Mouse (Mus musculus): ENCODE data around the gene Col17a1. TPM values are rescaled to one million over a fixed set of nuclear protein-coding genes. Genes with fewer than 3 reads are reported as not detected.

Col17a1 gene
- polyA plus RNA-seq, 1 experiment from 2014 or later, result 2.2 TPM

DNA sequence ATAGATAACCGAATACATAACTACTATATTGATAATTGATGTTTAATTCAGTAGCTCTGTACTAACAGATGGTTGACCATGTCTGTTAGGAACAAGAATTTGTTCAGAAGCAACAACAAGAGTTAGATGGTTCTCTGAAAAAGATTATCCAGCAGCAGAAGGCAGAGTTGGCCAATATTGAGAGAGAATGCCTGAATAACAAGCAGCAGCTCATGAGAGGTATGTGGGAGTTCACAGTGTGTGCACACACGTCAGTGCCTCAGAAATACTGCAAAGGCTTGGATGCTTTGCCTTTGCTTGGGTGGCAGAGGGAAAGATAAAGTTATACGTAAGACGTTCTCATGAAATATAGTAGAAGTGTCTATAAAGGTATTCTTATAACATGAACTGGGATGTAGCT is 56.5 kb downstream of the Col17a1 start:
- no peak overlapping the region for H3K9ac ChIP-seq
- no peak for ATAC-seq (ENCODE audit: borderline replicate concordance, extremely low read depth, low FRiP score, low TSS enrichment)
- no peak overlapping the region for H3K4me3 ChIP-seq
- H3K27ac ChIP-seq, result no peak overlapping the region
- H3K4me2 ChIP-seq, result no peak overlapping the region
- H3K36me3 ChIP-seq, result peaks cover 31% of the 10 kb centered on the region
- H3K4me1 ChIP-seq, result no peaks in the 10 kb centered on the region
- H3K27me3 ChIP-seq, result no peaks in the 10 kb centered on the region
- WGBS, result 91% methylated on average over 4 of the region's 4 CpGs
- H3K9me3 ChIP-seq, result no peaks in the 10 kb centered on the region

DNA sequence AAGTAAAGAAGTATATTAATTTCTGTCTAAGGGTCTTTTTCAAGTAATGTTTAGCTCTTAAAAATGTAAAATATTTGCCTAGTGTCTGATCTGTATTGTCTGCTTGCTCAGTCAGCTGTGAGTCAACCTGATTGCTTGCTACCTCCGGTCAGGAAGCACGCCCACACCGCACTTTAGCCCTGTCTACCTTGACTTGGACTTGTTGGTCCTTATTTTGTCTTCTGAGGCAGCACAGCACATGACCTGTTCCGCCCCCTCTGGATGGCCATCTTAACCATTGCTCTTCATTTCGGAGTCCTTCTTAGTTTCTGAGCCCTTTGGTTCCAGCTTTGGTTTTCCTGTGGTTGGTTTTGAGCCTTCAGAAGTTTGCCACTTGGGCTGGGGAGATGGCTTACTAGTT is 60.1 kb downstream of the Col17a1 start:
- 96% methylated on average over 5 of the region's 5 CpGs for WGBS
- no peak overlapping the region for H3K4me2 ChIP-seq
- H3K27ac ChIP-seq, result no peak overlapping the region

DNA sequence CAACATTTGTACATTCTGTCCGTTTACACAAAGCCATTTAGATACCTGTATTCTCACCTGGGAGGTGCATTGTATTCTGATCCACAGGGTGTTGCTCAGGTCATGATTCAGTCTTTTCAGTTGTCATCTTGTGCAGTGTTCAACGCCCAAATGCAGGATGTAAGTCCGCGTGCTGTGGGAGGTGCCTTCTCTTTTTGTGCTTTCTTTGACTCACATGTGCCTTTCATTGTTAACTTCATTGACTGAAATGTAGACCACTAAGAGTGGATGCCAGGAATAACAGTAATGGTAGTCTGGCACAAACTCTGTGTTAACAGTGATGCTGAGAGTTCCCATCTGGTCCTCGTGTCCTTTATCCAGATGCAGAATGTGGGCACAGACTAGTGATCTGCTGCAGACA is 61.5 kb downstream of the Col17a1 start:
- Histone ChIP-seq H3K9ac (no peak overlapping the region), H3K27me3 (no peaks in the 10 kb centered on the region), H3K4me1 (no peaks in the 10 kb centered on the region), H3K4me3 (no peak overlapping the region), H3K4me2 (no peak overlapping the region), H3K9me3 (no peaks in the 10 kb centered on the region), H3K27ac (no peak overlapping the region), H3K36me3 (peaks cover 12% of the 10 kb centered on the region)
- ATAC-seq (ENCODE audit: borderline replicate concordance, extremely low read depth, low FRiP score, low TSS enrichment), result no peak
- WGBS, result 69% methylated on average over 5 of the region's 5 CpGs

More for the DNA sequence above, 60.1 kb downstream of the Col17a1 start:
- no peak for ATAC-seq (ENCODE audit: borderline replicate concordance, extremely low read depth, low FRiP score, low TSS enrichment)
- H3K4me3 ChIP-seq, result no peak overlapping the region
- H3K27me3 ChIP-seq, result no peaks in the 10 kb centered on the region
- no peak overlapping the region for H3K9ac ChIP-seq
- no peaks in the 10 kb centered on the region for H3K9me3 ChIP-seq
- H3K4me1 ChIP-seq, result no peaks in the 10 kb centered on the region
- H3K36me3 ChIP-seq, result peaks cover 8% of the 10 kb centered on the region

DNA sequence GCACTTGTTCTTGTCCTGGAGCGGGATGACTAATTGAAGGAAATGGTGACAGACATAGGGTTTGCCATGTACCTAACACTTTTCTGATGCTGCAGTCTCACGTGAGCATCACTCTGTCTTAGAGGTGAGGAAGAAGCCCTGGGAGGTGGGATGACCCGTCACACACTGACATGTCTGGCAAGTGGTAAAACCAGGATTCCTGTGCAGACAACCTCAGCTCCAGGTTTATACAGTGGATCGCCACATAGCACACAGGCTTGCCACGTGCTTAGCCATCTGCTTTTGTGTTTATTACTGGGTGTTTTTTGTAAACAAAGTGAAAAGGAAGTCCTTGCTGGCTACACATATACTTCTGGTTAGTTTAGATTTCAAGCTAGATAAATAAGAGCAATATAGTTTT is 62.8 kb downstream of the Col17a1 start:
- Histone ChIP-seq H3K27ac (no peak overlapping the region), H3K9me3 (no peaks in the 10 kb centered on the region), H3K36me3 (peaks cover 22% of the 10 kb centered on the region), H3K27me3 (no peaks in the 10 kb centered on the region), H3K4me3 (no peak overlapping the region), H3K9ac (no peak overlapping the region), H3K4me1 (no peaks in the 10 kb centered on the region), H3K4me2 (no peak overlapping the region)
- no peak for ATAC-seq (ENCODE audit: borderline replicate concordance, extremely low read depth, low FRiP score, low TSS enrichment)
- 62% methylated on average over 5 of the region's 5 CpGs for WGBS

DNA sequence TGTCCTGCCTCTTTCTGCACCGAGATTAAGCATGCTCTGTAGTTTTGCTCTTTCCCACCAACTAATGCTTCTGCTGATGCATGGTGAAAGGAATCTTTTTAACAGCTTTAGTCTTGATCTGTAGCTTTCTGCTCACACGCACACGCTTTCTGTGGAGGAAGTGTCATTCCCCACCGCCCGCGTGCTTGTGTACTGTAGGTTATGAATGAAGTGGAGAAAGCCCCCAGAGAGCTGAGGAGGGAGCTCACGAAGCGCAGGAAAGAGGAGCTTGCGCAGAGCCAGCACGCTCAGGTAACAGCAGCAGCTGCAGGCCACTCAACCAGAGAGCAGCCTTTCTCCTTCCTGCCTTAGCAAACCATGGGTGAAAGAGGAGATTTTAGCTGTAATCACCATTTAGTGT is 64.4 kb downstream of the Col17a1 start:
- Histone ChIP-seq H3K36me3 (peaks cover 35% of the 10 kb centered on the region), H3K9me3 (no peaks in the 10 kb centered on the region), H3K27me3 (no peaks in the 10 kb centered on the region), H3K4me3 (no peak overlapping the region), H3K9ac (no peak overlapping the region), H3K27ac (no peak overlapping the region), H3K4me2 (no peak overlapping the region), H3K4me1 (no peaks in the 10 kb centered on the region)
- no peak for ATAC-seq (ENCODE audit: borderline replicate concordance, extremely low read depth, low FRiP score, low TSS enrichment)
- 92% methylated on average over 10 of the region's 10 CpGs for WGBS

DNA sequence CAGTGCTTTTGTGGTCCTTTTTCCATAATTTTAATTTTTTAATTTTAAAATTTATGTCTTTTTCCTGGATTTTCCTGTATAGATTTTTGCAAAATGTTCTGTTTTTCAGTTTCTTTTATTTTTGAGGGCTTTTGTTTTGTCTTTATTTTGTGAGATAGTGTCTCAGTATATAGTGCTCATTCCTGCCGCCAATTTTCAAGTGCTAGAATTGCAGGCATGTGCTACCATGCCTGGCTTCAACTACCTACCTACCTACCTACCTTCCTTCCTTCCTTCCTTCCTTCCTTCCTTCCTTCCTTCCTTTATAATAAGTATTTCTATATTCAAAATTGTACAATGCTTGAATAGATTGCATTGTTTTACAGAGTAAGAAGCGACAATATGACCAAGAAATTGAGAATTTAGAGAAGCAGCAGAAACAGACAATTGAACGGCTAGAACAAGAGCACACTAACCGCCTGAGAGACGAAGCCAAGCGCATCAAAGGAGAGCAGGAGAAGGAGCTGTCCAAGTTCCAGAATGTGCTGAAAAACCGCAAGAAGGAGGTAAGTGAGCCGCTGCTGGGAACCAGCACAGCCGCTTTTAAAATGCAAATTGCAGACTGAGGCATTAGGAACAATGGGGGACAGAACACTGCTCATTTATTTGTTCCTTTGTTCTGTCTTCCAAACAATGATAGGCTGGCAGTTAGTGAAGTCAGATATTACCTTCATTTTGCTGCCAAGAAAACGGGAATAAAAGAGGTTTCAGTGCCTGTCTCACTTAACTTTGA is 66.8 kb downstream of the Col17a1 start:
- H3K27me3 ChIP-seq, result no peaks in the 10 kb centered on the region
- H3K9me3 ChIP-seq, result no peaks in the 10 kb centered on the region
- H3K27ac ChIP-seq, result no peak overlapping the region
- H3K36me3 ChIP-seq, result peaks cover 51% of the 10 kb centered on the region
- no peak overlapping the region for H3K4me2 ChIP-seq
- no peaks in the 10 kb centered on the region for H3K4me1 ChIP-seq
- WGBS, result 68% methylated on average over 10 of the region's 10 CpGs
- H3K9ac ChIP-seq, result no peak overlapping the region
- ATAC-seq (ENCODE audit: borderline replicate concordance, extremely low read depth, low FRiP score, low TSS enrichment), result no peak
- no peak overlapping the region for H3K4me3 ChIP-seq

DNA sequence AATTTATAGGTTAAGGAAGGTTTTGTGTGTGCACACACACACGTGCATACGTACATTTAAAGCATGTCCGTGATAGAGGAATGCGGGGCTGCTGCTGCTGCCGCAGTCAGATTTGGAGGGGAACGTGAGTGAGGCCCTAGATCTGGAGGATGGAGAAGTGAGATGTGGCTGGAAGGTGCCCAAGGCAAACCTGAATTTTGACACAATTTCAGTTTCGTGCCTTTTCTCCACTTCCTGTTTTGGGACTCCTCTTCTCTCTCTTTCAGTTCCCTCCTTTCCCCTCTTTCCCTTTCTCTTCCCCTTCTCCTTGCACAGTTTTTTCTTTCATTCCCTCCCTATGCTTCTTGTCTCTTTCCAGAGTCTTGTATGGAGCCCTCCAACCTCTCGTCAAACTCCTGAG is 70.4 kb downstream of the Col17a1 start:
- Histone ChIP-seq H3K4me1 (no peaks in the 10 kb centered on the region), H3K9me3 (no peaks in the 10 kb centered on the region), H3K9ac (no peak overlapping the region), H3K4me3 (no peak overlapping the region), H3K27me3 (no peaks in the 10 kb centered on the region), H3K27ac (no peak overlapping the region), H3K4me2 (no peak overlapping the region), H3K36me3 (peaks cover 74% of the 10 kb centered on the region)
- WGBS, result 81% methylated on average over 8 of the region's 8 CpGs
- no peak for ATAC-seq (ENCODE audit: borderline replicate concordance, extremely low read depth, low FRiP score, low TSS enrichment)

DNA sequence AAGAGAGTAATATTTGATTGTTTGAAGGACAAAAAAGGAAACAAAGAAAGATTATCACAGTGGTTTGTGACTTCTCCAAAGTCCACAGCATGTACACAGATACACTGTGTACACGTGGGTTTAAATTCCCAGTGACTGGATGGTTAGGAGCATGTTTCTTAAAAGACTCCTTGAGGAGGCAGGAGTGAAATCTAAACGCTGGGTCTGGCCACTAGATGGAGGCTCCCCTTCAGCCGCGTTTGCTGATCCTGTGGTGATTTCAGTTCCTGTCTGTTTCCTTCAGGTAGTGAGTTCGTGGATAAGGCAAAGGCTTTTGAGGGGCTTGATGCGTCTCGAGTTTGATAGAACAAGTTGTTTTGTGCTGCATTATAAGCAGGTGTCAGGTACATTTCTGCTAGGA is 78.5 kb downstream of the Col17a1 start:
- ATAC-seq (ENCODE audit: borderline replicate concordance, extremely low read depth, low FRiP score, low TSS enrichment), result no peak
- Histone ChIP-seq H3K9me3 (no peaks in the 10 kb centered on the region), H3K4me2 (no peak overlapping the region), H3K4me1 (no peaks in the 10 kb centered on the region), H3K27me3 (no peaks in the 10 kb centered on the region), H3K36me3 (peaks cover 38% of the 10 kb centered on the region), H3K4me3 (no peak overlapping the region), H3K9ac (no peak overlapping the region), H3K27ac (no peak overlapping the region)
- WGBS, result 53% methylated on average over 7 of the region's 7 CpGs

DNA sequence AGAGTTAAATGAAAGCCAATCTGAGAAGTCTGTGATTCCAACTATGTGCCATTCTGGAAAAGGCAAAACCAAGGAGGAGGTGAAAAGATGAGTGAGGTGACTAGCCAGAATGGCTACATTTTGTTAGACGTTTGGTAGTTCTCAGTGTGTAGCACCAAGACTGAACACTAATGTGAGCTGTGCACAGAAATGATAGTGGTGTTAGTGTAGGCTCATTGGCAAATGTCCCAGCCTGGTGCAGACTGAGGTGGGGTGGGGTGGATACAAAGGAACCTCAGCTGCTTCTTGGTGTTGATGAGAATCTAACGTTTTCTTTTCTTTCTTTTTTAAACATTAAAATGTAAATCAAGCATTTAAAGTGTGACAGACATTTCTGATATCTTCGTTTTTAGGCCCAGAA is 83.4 kb downstream of the Col17a1 start:
- Histone ChIP-seq H3K27ac (no peak overlapping the region; the same call in 1 of the 2 replicates), H3K27me3 (no peaks in the 10 kb centered on the region), H3K36me3 (peaks cover 5% of the 10 kb centered on the region), H3K4me2 (no peak overlapping the region), H3K9ac (no peak overlapping the region), H3K4me3 (no peak overlapping the region), H3K9me3 (no peaks in the 10 kb centered on the region), H3K4me1 (0 out of 2 replicates have a peak, but pooled peaks cover 5% of the 10 kb centered on the region)
- WGBS, result 31% methylated on average over 3 of the region's 3 CpGs
- no peak for ATAC-seq (ENCODE audit: borderline replicate concordance, extremely low read depth, low FRiP score, low TSS enrichment)

Other genes starting within 250 kb of the Col17a1 start
- 6.8 and 7.1 TPM in 2 replicates for gene Sh3pxd2a, start 227.7 kb downstream of the Col17a1 start, polyA plus RNA-seq (2015; fragmentation: Nextera tagmentation; extraction: Ambion mirVana)
- 55.9 TPM in 2 replicates for gene Stn1, start 154.6 kb downstream of the Col17a1 start, polyA plus RNA-seq (2015; fragmentation: Nextera tagmentation; extraction: Ambion mirVana)
- 13.6 and 15.1 TPM in 2 replicates for gene Slk, start 112.4 kb downstream of the Col17a1 start, polyA plus RNA-seq (2015; fragmentation: Nextera tagmentation; extraction: Ambion mirVana)
- 230 and 232 TPM in 2 replicates for gene Sfr1, start 39.6 kb upstream of the Col17a1 start, polyA plus RNA-seq (2015; fragmentation: Nextera tagmentation; extraction: Ambion mirVana)
- 88.0 and 96.7 TPM in 2 replicates for gene Gsto1, start 162.9 kb upstream of the Col17a1 start, polyA plus RNA-seq (2015; fragmentation: Nextera tagmentation; extraction: Ambion mirVana)
- gene Gsto2, start 173.4 kb upstream of the Col17a1 start, polyA plus RNA-seq (2015; fragmentation: Nextera tagmentation; extraction: Ambion mirVana), result 0.84 and 1.1 TPM in 2 replicates
- gene Cfap43, start 227.2 kb upstream of the Col17a1 start, polyA plus RNA-seq (2015; fragmentation: Nextera tagmentation; extraction: Ambion mirVana), result 0.86 TPM in 2 replicates
- 17.0 and 18.0 TPM in 2 replicates for gene Itprip, start 227.2 kb upstream of the Col17a1 start, polyA plus RNA-seq (2015; fragmentation: Nextera tagmentation; extraction: Ambion mirVana)
- 0.11 and 0.32 TPM in 2 replicates for gene Cfap58, start 245.6 kb upstream of the Col17a1 start, polyA plus RNA-seq (2015; fragmentation: Nextera tagmentation; extraction: Ambion mirVana)